Mouse (Mus musculus) midbrain, embryonic 14.5 days (tissue): ENCODE results near the gene 1600002K03Rik. TPM values are rescaled to one million over a fixed set of nuclear protein-coding genes. Genes with fewer than 3 reads are reported as not detected.

Source experiments
- ATAC-seq: fragments of 200-750 bp; cut with Nextera tagmentation; 2 replicates; pipeline ENCODE4 v1.8.0; 2017; ENCODE audit warnings: moderate number of reproducible peaks, moderate library complexity; ENCODE audit not compliant: low FRiP score, low TSS enrichment
- DNase-seq: peaks from one replicate; pipeline ENCODE4 v3.0.0-alpha.2; 2015
- H3K27ac ChIP-seq: fragments of 300-500 bp; sonication (generic); replicated peaks from 2 replicates; pipeline ENCODE4 v1.5.1; 2014; ENCODE audit warnings: mild to moderate bottlenecking, low read depth, low read length, moderate library complexity
- H3K27me3 ChIP-seq: fragments of 300-500 bp; sonication (generic); 2 replicates; pipeline ENCODE4 v1.6.1; 2014; ENCODE audit warnings: low read length, control low read depth, mixed read lengths; ENCODE audit not compliant: control insufficient read depth, insufficient read depth
- H3K36me3 ChIP-seq: fragments of 300-500 bp; sonication (generic); 2 replicates; pipeline ENCODE4 v1.6.1; 2014; ENCODE audit warnings: low read length, control low read depth; ENCODE audit not compliant: control insufficient read depth, insufficient read depth
- H3K4me1 ChIP-seq: fragments of 300-500 bp; sonication (generic); 2 replicates; pipeline ENCODE4 v1.6.1; 2014; ENCODE audit warnings: mild to moderate bottlenecking, antibody characterized with exemption, low read length, control low read depth; ENCODE audit not compliant: control insufficient read depth, insufficient read depth
- H3K4me2 ChIP-seq: fragments of 300-500 bp; sonication (generic); 2 replicates; pipeline ENCODE4 v1.6.1; 2014; ENCODE audit warnings: mild to moderate bottlenecking, low read length, moderate library complexity
- H3K4me3 ChIP-seq: fragments of 300-500 bp; sonication (generic); replicated peaks from 2 replicates; pipeline ENCODE4 v1.5.1; 2014; ENCODE audit warnings: low read depth, low read length
- H3K9ac ChIP-seq: fragments of 300-500 bp; sonication (generic); replicated peaks from 2 replicates; pipeline ENCODE4 v1.6.1; 2014; ENCODE audit warnings: mild to moderate bottlenecking, low read length, moderate library complexity
- H3K9me3 ChIP-seq: fragments of 300-500 bp; sonication (generic); 2 replicates; pipeline ENCODE4 v1.6.1; 2016; ENCODE audit warnings: low read length, control low read depth, mixed read lengths; ENCODE audit not compliant: control insufficient read depth
- WGBS: fragments of 180-500 bp; shearing (Covaris S2); extraction: QIAGEN DNeasy Blood & Tissue Kit; methylation state at CpG from one replicate; pipeline ENCODE4 v1.1.7; 2014; 5-methylcytosine and 5-hydroxymethylcytosine counted together
- polyA plus RNA-seq: library from polyadenylated mRNA; unstranded; fragments of >200 nt; fragmentation: Nextera tagmentation; extraction: Ambion mirVana; gene quantifications from 2 replicates; pipeline ENCODE4 v1.2.1, GENCODE M21; 2014

Gene 1600002K03Rik
- polyA plus RNA-seq: 5.7 and 9.9 TPM in 2 replicates

GRCm38 (mm10) chr10:80172527-80173292, at the start of gene 1600002K03Rik:
1600002K03Rik (plus strand) TSS chr10:80172944.
- H3K9me3 ChIP-seq: no peaks in the 10 kb centered on the region
- peak within 1 kb of the TSS; percentile 67 for H3K4me2 ChIP-seq
- 11% methylated on average over 35 of the region's 35 CpGs for WGBS
- H3K9ac ChIP-seq: peak within 1 kb of the TSS; percentile 57
- H3K36me3 ChIP-seq: peaks cover 32% of the 10 kb centered on the region
- DNase-seq (peak; percentile 94), ATAC-seq (peak; percentile 74; the same call in 1 of the 2 replicates)
- peaks cover 17% of the 10 kb centered on the region for H3K4me1 ChIP-seq
- H3K27me3 ChIP-seq: no peaks in the 10 kb centered on the region
- peak within 1 kb of the TSS; percentile 43 for H3K4me3 ChIP-seq
- H3K27ac ChIP-seq: peak within 1 kb of the TSS; percentile 82

- H3K27ac ChIP-seq: no peak overlapping the region
- DNase-seq: no peak
- H3K4me1 ChIP-seq: 0 out of 2 replicates have a peak, but pooled peaks cover 3% of the 10 kb centered on the region
- H3K36me3 ChIP-seq: peaks cover 60% of the 10 kb centered on the region
- H3K9me3 ChIP-seq: no peaks in the 10 kb centered on the region
- H3K9ac ChIP-seq: no peak overlapping the region
- ATAC-seq: no peak
- H3K27me3 ChIP-seq: no peaks in the 10 kb centered on the region
- no peak overlapping the region for H3K4me3 ChIP-seq
- H3K4me2 ChIP-seq: no peak overlapping the region
- 92% methylated on average over 9 of the region's 9 CpGs for WGBS
Measured at GRCm38 (mm10) chr10:80123932-80124562, 48.7 kb upstream of the 1600002K03Rik start.

GRCm38 (mm10) chr10:80127920-80128319, 44.8 kb upstream of the 1600002K03Rik start:
- H3K4me1 ChIP-seq: peaks cover 10% of the 10 kb centered on the region; the same call in 1 of the 2 replicates
- ATAC-seq (no peak), DNase-seq (no peak)
- no peak overlapping the region for H3K4me3 ChIP-seq
- no peak overlapping the region for H3K27ac ChIP-seq
- H3K9me3 ChIP-seq: no peaks in the 10 kb centered on the region
- 91% methylated on average over 8 of the region's 8 CpGs for WGBS
- H3K27me3 ChIP-seq: no peaks in the 10 kb centered on the region
- no peak overlapping the region for H3K4me2 ChIP-seq
- no peak overlapping the region for H3K9ac ChIP-seq
- peaks cover 89% of the 10 kb centered on the region for H3K36me3 ChIP-seq

GRCm38 (mm10) chr10:80129846-80130245, 42.9 kb upstream of the 1600002K03Rik start:
- H3K4me3 ChIP-seq: no peak overlapping the region
- no peak overlapping the region for H3K27ac ChIP-seq
- ATAC-seq (no peak), DNase-seq (no peak)
- H3K27me3 ChIP-seq: no peaks in the 10 kb centered on the region
- peaks cover 100% of the 10 kb centered on the region for H3K36me3 ChIP-seq
- no peak overlapping the region for H3K4me2 ChIP-seq
- H3K9me3 ChIP-seq: no peaks in the 10 kb centered on the region
- no peak overlapping the region for H3K9ac ChIP-seq
- 93% methylated on average over 9 of the region's 9 CpGs for WGBS
- peaks cover 10% of the 10 kb centered on the region; the same call in 1 of the 2 replicates for H3K4me1 ChIP-seq

GRCm38 (mm10) chr10:80130403-80131031, 42.2 kb upstream of the 1600002K03Rik start:
- H3K4me2 ChIP-seq: no peak overlapping the region
- H3K27ac ChIP-seq: no peak overlapping the region
- H3K27me3 ChIP-seq: no peaks in the 10 kb centered on the region
- peaks cover 100% of the 10 kb centered on the region for H3K36me3 ChIP-seq
- no peak overlapping the region for H3K9ac ChIP-seq
- 86% methylated on average over 18 of the region's 18 CpGs for WGBS
- no peaks in the 10 kb centered on the region for H3K9me3 ChIP-seq
- H3K4me1 ChIP-seq: peaks cover 10% of the 10 kb centered on the region; the same call in 1 of the 2 replicates
- ATAC-seq (no peak), DNase-seq (no peak)
- H3K4me3 ChIP-seq: no peak overlapping the region

GRCm38 (mm10) chr10:80131316-80131951, 41.3 kb upstream of the 1600002K03Rik start:
- Histone ChIP-seq H3K9me3 (no peaks in the 10 kb centered on the region), H3K4me3 (no peak overlapping the region), H3K27me3 (no peaks in the 10 kb centered on the region), H3K9ac (no peak overlapping the region), H3K36me3 (peaks cover 100% of the 10 kb centered on the region), H3K4me1 (peaks cover 16% of the 10 kb centered on the region), H3K4me2 (peak overlapping the region; percentile 25), H3K27ac (no peak overlapping the region; the same call in 1 of the 2 replicates)
- peak; percentile 19 for ATAC-seq
- 12% methylated on average over 55 of the region's 55 CpGs for WGBS
- peak; percentile 72 for DNase-seq

- Histone ChIP-seq H3K27ac (0 out of 2 replicates have a peak overlapping the region, but pooled peaks have one; percentile 5), H3K9me3 (no peaks in the 10 kb centered on the region), H3K36me3 (peaks cover 94% of the 10 kb centered on the region), H3K4me2 (peak overlapping the region; percentile 25), H3K4me1 (peaks cover 21% of the 10 kb centered on the region), H3K4me3 (no peak overlapping the region), H3K27me3 (no peaks in the 10 kb centered on the region; the same call in 1 of the 2 replicates), H3K9ac (no peak overlapping the region)
- DNase-seq (peak; percentile 53), ATAC-seq (no peak)
- WGBS: 23% methylated on average over 27 of the region's 27 CpGs
Measured at GRCm38 (mm10) chr10:80131952-80132350, 40.8 kb upstream of the 1600002K03Rik start.

- Histone ChIP-seq H3K27me3 (no peaks in the 10 kb centered on the region; the same call in 1 of the 2 replicates), H3K4me2 (no peak overlapping the region), H3K36me3 (peaks cover 81% of the 10 kb centered on the region), H3K4me1 (peaks cover 33% of the 10 kb centered on the region), H3K9ac (no peak overlapping the region), H3K4me3 (no peak overlapping the region), H3K27ac (no peak overlapping the region), H3K9me3 (no peaks in the 10 kb centered on the region)
- ATAC-seq: no peak
- no peak for DNase-seq
- WGBS: 78% methylated on average over 8 of the region's 8 CpGs
Measured at GRCm38 (mm10) chr10:80133226-80133849, 39.4 kb upstream of the 1600002K03Rik start.
